Comparison of ENCODE assay signal across 21 mouse cellular contexts in the genomic region with DNA sequence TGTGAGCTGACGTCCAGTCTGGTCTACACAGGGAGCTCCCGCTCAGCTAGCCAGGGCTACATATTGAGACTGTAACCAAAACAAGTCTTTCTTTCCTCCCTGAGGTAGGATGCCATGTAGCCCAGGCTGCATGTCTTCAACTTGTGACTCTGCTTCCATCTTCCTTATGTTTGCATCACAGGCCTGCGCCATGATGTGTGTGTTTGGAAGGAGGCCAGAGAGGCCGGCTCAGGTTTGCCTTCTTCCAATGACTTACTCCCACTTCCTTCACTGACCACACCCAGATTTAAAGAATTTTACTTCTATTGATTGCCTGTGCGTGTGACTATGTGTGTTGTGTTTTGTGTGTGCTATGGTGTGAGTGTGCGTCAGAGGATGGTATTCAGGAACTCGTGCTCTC.
"Had no signal": no experiment of that assay in that cellular context is flagged by ENCODE, and none has a peak within 500 bp of the region (broad histone marks: within the 10 kb centered on the region; RNA-seq: fewer than 3 reads in every experiment).

No protein-coding gene starts in this region.

- H3K4me3 ChIP-seq: intestine, embryonic 15.5 days; layer of hippocampus, adult 2 months; left cerebral cortex, adult 2 months; liver, embryonic 13.5 days; midbrain, embryonic 12.5 days; midbrain, embryonic 15.5 days; neural tube, embryonic 12.5 days; neural tube, embryonic 15.5 days; stomach, embryonic 15.5 days had no signal

- H3K27me3 ChIP-seq: intestine, embryonic 15.5 days; liver, embryonic 13.5 days; midbrain, embryonic 12.5 days; midbrain, embryonic 15.5 days; neural tube, embryonic 12.5 days; neural tube, embryonic 15.5 days; stomach, embryonic 15.5 days had no signal

- H3K9ac ChIP-seq: intestine, embryonic 15.5 days; liver, embryonic 13.5 days; lung, embryonic 14.5 days; midbrain, embryonic 12.5 days; midbrain, embryonic 15.5 days; neural tube, embryonic 12.5 days; neural tube, embryonic 15.5 days; stomach, embryonic 15.5 days had no signal

- H3K9me3 ChIP-seq: intestine, embryonic 15.5 days; liver, embryonic 13.5 days; midbrain, embryonic 12.5 days; midbrain, embryonic 15.5 days; neural tube, embryonic 12.5 days; neural tube, embryonic 15.5 days; stomach, embryonic 15.5 days had no signal

- H3K4me2 ChIP-seq: intestine, embryonic 15.5 days; liver, embryonic 13.5 days; lung, embryonic 14.5 days; midbrain, embryonic 12.5 days; midbrain, embryonic 15.5 days; neural tube, embryonic 12.5 days; neural tube, embryonic 15.5 days; stomach, embryonic 15.5 days had no signal

- DNase-seq: kidney, adult 11 months; kidney, adult 8-10 months; kidney, postnatal 14 days; kidney, postnatal 4 days; layer of hippocampus, adult 9-11 months; lung, embryonic 14.5 days; right cerebral cortex, adult 18-20 months; right cerebral cortex, postnatal 14 days; spleen, adult 18-20 months; thymus, postnatal 25 days had no signal

- ATAC-seq: intestine, embryonic 15.5 days; lung, postnatal 0 days; midbrain, embryonic 15.5 days had no signal

- H3K4me1 ChIP-seq: intestine, embryonic 15.5 days; midbrain, embryonic 12.5 days; midbrain, embryonic 15.5 days; neural tube, embryonic 12.5 days; stomach, embryonic 15.5 days had no signal

- H3K36me3 ChIP-seq: midbrain, embryonic 15.5 days had no signal

- H3K27ac ChIP-seq: intestine, embryonic 15.5 days; layer of hippocampus, adult 2 months; left cerebral cortex, adult 2 months; liver, embryonic 13.5 days; macrophage; midbrain, embryonic 12.5 days; midbrain, embryonic 15.5 days; neural tube, embryonic 12.5 days; neural tube, embryonic 15.5 days; stomach, embryonic 15.5 days had no signal
